Mouse (Mus musculus) kidney, embryonic 16.5 days (tissue): ENCODE data around the gene Mymk. TPM values are rescaled to one million over a fixed set of nuclear protein-coding genes. Genes with fewer than 3 reads are reported as not detected.

Experiments
- ATAC-seq: fragments of 200-750 bp; cut with Nextera tagmentation; 2 replicates; pipeline ENCODE4 v1.8.0; 2017; ENCODE audit warnings: moderate TSS enrichment; ENCODE audit not compliant: low FRiP score, low TSS enrichment
- H3K27ac ChIP-seq: fragments of 300-500 bp; sonication (generic); 2 replicates; pipeline ENCODE4 v1.5.1; 2014; ENCODE audit warnings: low read length
- H3K27me3 ChIP-seq: fragments of 300-500 bp; sonication (generic); 2 replicates; pipeline ENCODE4 v1.6.1; 2014; ENCODE audit warnings: low read length, control low read depth, mixed read lengths; ENCODE audit not compliant: insufficient read depth
- H3K36me3 ChIP-seq: fragments of 300-500 bp; sonication (generic); 2 replicates; pipeline ENCODE4 v1.6.1; 2014; ENCODE audit warnings: low read length, control low read depth, mixed read lengths; ENCODE audit not compliant: insufficient read depth
- H3K4me1 ChIP-seq: fragments of 300-500 bp; sonication (generic); 2 replicates; pipeline ENCODE4 v1.6.1; 2014; ENCODE audit warnings: low read length, control low read depth, mixed read lengths; ENCODE audit not compliant: insufficient read depth
- H3K4me2 ChIP-seq: fragments of 300-500 bp; sonication (generic); replicated peaks from 2 replicates; pipeline ENCODE4 v1.6.1; 2014; ENCODE audit warnings: low read depth, low read length
- H3K4me3 ChIP-seq: fragments of 300-500 bp; sonication (generic); 2 replicates; pipeline ENCODE4 v1.5.1; 2014; ENCODE audit warnings: mild to moderate bottlenecking, low read length
- H3K9ac ChIP-seq: fragments of 300-500 bp; sonication (generic); replicated peaks from 2 replicates; pipeline ENCODE4 v1.6.1; 2014; ENCODE audit warnings: low read length
- H3K9me3 ChIP-seq: fragments of 300-500 bp; sonication (generic); 2 replicates; pipeline ENCODE4 v1.6.1; 2016; ENCODE audit warnings: low read length, control low read depth
- WGBS: fragments of 180-500 bp; shearing (Covaris S2); extraction: QIAGEN DNeasy Blood & Tissue Kit; methylation state at CpG from one replicate; pipeline ENCODE4 v1.1.7; 2014; 5-methylcytosine and 5-hydroxymethylcytosine counted together
- polyA plus RNA-seq: library from polyadenylated mRNA; unstranded; fragments of >200 nt; fragmentation: Nextera tagmentation; extraction: Ambion mirVana; gene quantifications from 2 replicates; pipeline ENCODE4 v1.2.1, GENCODE M21; 2015

The Mymk gene
- polyA plus RNA-seq, 1 experiment from 2014 or later = 1.6 TPM

GRCm38 (mm10) chr2:27070247-27070813, 1.6 kb downstream of the Mymk start:
- Histone ChIP-seq H3K4me3 (no peak overlapping the region), H3K4me1 (peaks cover 4% of the 10 kb centered on the region; the same call in 1 of the 2 replicates), H3K9ac (no peak overlapping the region), H3K36me3 (no peaks in the 10 kb centered on the region), H3K27ac (no peak overlapping the region), H3K9me3 (no peaks in the 10 kb centered on the region), H3K4me2 (no peak overlapping the region), H3K27me3 (no peaks in the 10 kb centered on the region)
- 90% methylated on average over 2 of the region's 2 CpGs for WGBS
- ATAC-seq = no peak

GRCm38 (mm10) chr2:27069646-27070045, 2.3 kb downstream of the Mymk start:
- Histone ChIP-seq H3K4me1 (no peaks in the 10 kb centered on the region), H3K4me3 (no peak overlapping the region), H3K9ac (no peak overlapping the region), H3K4me2 (no peak overlapping the region), H3K9me3 (no peaks in the 10 kb centered on the region), H3K36me3 (no peaks in the 10 kb centered on the region), H3K27me3 (no peaks in the 10 kb centered on the region), H3K27ac (no peak overlapping the region)
- no peak for ATAC-seq
- WGBS = 54% methylated on average over 3 of the region's 3 CpGs

- WGBS = 45% methylated on average over 2 of the region's 2 CpGs
- Histone ChIP-seq H3K4me3 (no peak overlapping the region), H3K27me3 (no peaks in the 10 kb centered on the region), H3K4me1 (no peaks in the 10 kb centered on the region), H3K36me3 (no peaks in the 10 kb centered on the region), H3K9ac (no peak overlapping the region), H3K9me3 (no peaks in the 10 kb centered on the region), H3K27ac (no peak overlapping the region), H3K4me2 (no peak overlapping the region)
- ATAC-seq = no peak
These were observed 4.0 kb downstream of the Mymk start for GRCm38 (mm10) chr2:27067996-27068395.

GRCm38 (mm10) chr2:27067124-27067523, 4.9 kb downstream of the Mymk start:
- Histone ChIP-seq H3K9me3 (no peaks in the 10 kb centered on the region), H3K36me3 (no peaks in the 10 kb centered on the region), H3K4me3 (no peak overlapping the region), H3K4me2 (no peak overlapping the region), H3K9ac (no peak overlapping the region), H3K27me3 (no peaks in the 10 kb centered on the region), H3K4me1 (no peaks in the 10 kb centered on the region), H3K27ac (no peak overlapping the region)
- 72% methylated on average over 2 of the region's 2 CpGs for WGBS
- ATAC-seq = no peak

GRCm38 (mm10) chr2:27059187-27059586, 12.8 kb downstream of the Mymk start:
- Histone ChIP-seq H3K9me3 (no peaks in the 10 kb centered on the region), H3K4me1 (0 out of 2 replicates have a peak, but pooled peaks cover 3% of the 10 kb centered on the region), H3K27ac (no peak overlapping the region), H3K4me2 (no peak overlapping the region), H3K9ac (no peak overlapping the region), H3K4me3 (no peak overlapping the region), H3K36me3 (no peaks in the 10 kb centered on the region), H3K27me3 (no peaks in the 10 kb centered on the region)
- no peak for ATAC-seq
- WGBS = 80% methylated on average over 9 of the region's 9 CpGs

- no peak overlapping the region for H3K9ac ChIP-seq
- peak overlapping the region; percentile 17; the same call in 1 of the 2 replicates for H3K4me2 ChIP-seq
- H3K27me3 ChIP-seq = no peaks in the 10 kb centered on the region
- no peak overlapping the region for H3K27ac ChIP-seq
- H3K4me3 ChIP-seq = no peak overlapping the region
- no peak for ATAC-seq
- H3K9me3 ChIP-seq = no peaks in the 10 kb centered on the region
- 11% methylated on average over 12 of the region's 12 CpGs for WGBS
- H3K4me1 ChIP-seq = 0 out of 2 replicates have a peak, but pooled peaks cover 3% of the 10 kb centered on the region
- H3K36me3 ChIP-seq = no peaks in the 10 kb centered on the region
These were observed 13.2 kb downstream of the Mymk start for GRCm38 (mm10) chr2:27058751-27059150.

GRCm38 (mm10) chr2:27058251-27058650, 13.7 kb downstream of the Mymk start:
- Histone ChIP-seq H3K4me2 (no peak overlapping the region), H3K9ac (no peak overlapping the region), H3K4me1 (0 out of 2 replicates have a peak, but pooled peaks cover 3% of the 10 kb centered on the region), H3K27ac (no peak overlapping the region), H3K4me3 (no peak overlapping the region), H3K36me3 (no peaks in the 10 kb centered on the region), H3K9me3 (no peaks in the 10 kb centered on the region), H3K27me3 (no peaks in the 10 kb centered on the region)
- no peak for ATAC-seq
- 22% methylated on average over 4 of the region's 4 CpGs for WGBS

- Histone ChIP-seq H3K9ac (no peak overlapping the region), H3K4me3 (no peak overlapping the region), H3K4me1 (no peaks in the 10 kb centered on the region), H3K4me2 (no peak overlapping the region), H3K9me3 (no peaks in the 10 kb centered on the region), H3K27me3 (no peaks in the 10 kb centered on the region), H3K27ac (no peak overlapping the region), H3K36me3 (no peaks in the 10 kb centered on the region)
- WGBS = 54% methylated on average over 6 of the region's 6 CpGs
- no peak for ATAC-seq
These were observed 22.6 kb downstream of the Mymk start for GRCm38 (mm10) chr2:27049408-27049807.

- Histone ChIP-seq H3K36me3 (no peaks in the 10 kb centered on the region), H3K27ac (peak overlapping the region; percentile 25; the same call in 1 of the 2 replicates), H3K9me3 (no peaks in the 10 kb centered on the region), H3K27me3 (no peaks in the 10 kb centered on the region), H3K4me2 (no peak overlapping the region), H3K9ac (no peak overlapping the region), H3K4me3 (no peak overlapping the region), H3K4me1 (no peaks in the 10 kb centered on the region)
- peak; percentile 81; the same call in 1 of the 2 replicates for ATAC-seq
- 46% methylated on average over 8 of the region's 8 CpGs for whole genome bisulfite sequencing
These were observed 25.8 kb downstream of the Mymk start for GRCm38 (mm10) chr2:27045979-27046770.

GRCm38 (mm10) chr2:27044641-27045040, 27.3 kb downstream of the Mymk start:
- Histone ChIP-seq H3K4me1 (no peaks in the 10 kb centered on the region), H3K9me3 (no peaks in the 10 kb centered on the region), H3K9ac (no peak overlapping the region), H3K36me3 (no peaks in the 10 kb centered on the region), H3K4me2 (no peak overlapping the region), H3K27ac (no peak overlapping the region), H3K4me3 (no peak overlapping the region), H3K27me3 (no peaks in the 10 kb centered on the region)
- no peak for ATAC-seq
- 68% methylated on average over 3 of the region's 3 CpGs for WGBS
